Mouse (Mus musculus) kidney, adult 2 months (tissue): ENCODE results near the gene Kif21b. TPM values are rescaled to one million over a fixed set of nuclear protein-coding genes. Genes with fewer than 3 reads are reported as not detected.

Experiments used
- DNase-seq: peaks from one replicate; pipeline ENCODE4 v3.0.0; 2021
- H3K27ac ChIP-seq: fragments of 200-500 bp; 2 replicates; pipeline ENCODE4 v1.5.1; 2012; ENCODE audit warnings: low read depth, low read length, control low read depth, inconsistent platforms; ENCODE audit not compliant: insufficient read depth
- H3K27me3 ChIP-seq: fragments of 200-500 bp; replicated peaks from 2 replicates; pipeline ENCODE4 v1.6.1; 2012; ENCODE audit warnings: mild to moderate bottlenecking, moderate library complexity, low read length, inconsistent platforms; ENCODE audit not compliant: control insufficient read depth, insufficient read depth
- H3K36me3 ChIP-seq: fragments of 200-500 bp; 2 replicates; pipeline ENCODE4 v1.6.1; 2012; ENCODE audit warnings: mild to moderate bottlenecking, moderate library complexity, low read length, inconsistent platforms; ENCODE audit not compliant: control insufficient read depth, insufficient read depth
- H3K4me1 ChIP-seq: fragments of 200-500 bp; 2 replicates; pipeline ENCODE4 v1.6.1; 2011; ENCODE audit warnings: low read length; ENCODE audit not compliant: control insufficient read depth, insufficient read depth
- H3K4me3 ChIP-seq: fragments of 200-500 bp; 2 replicates; pipeline ENCODE4 v1.5.1; 2011; ENCODE audit warnings: mild to moderate bottlenecking, low read depth, low read length, control low read depth; ENCODE audit not compliant: insufficient read depth
- CTCF ChIP-seq: fragments of 200-500 bp; conservative IDR thresholded peaks from 2 replicates; pipeline ENCODE4 v1.5.1; 2011; ENCODE audit warnings: low read depth, mild to moderate bottlenecking, control low read depth, low read length, moderate library complexity, mixed read lengths; ENCODE audit not compliant: insufficient read depth, insufficient read length
- POLR2A ChIP-seq: fragments of 200-500 bp; IDR thresholded peaks from one replicate; pipeline ENCODE4 v1.6.1; 2011; ENCODE audit warnings: low read depth, low read length, control low read depth
- WGBS: fragments of 180-500 bp; shearing (Covaris S2); methylation state at CpG from one replicate; pipeline ENCODE4 v1.1.7; 2018; 5-methylcytosine and 5-hydroxymethylcytosine counted together
- polyA plus RNA-seq: library from polyadenylated mRNA; depleted of rRNA; stranded (reverse); fragments of >200 nt; gene quantifications from 2 replicates; pipeline ENCODE4 v1.2.3, GENCODE M21; 2012

Kif21b gene
- polyA plus RNA-seq, 1 experiment: 4.2 TPM

DNA sequence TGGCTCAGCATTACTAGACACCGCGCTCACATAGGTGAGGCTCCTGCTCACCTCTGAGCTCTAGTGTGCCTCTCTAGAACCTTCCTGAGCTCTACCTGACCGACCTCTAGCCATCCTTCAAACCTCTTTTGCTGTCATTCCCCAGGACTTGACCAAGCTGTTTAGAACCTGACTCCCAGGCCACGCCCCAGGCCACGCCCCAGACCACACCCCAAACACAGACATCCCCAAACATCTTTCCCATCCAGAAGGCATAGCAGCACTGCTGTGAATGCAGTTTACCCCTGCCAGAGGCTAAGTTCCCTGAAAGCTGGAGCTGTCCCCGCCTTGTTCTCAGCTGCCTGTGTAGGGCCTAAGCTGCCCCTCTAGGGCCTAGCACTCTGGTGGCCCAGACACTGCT is 10.4 kb upstream of the Kif21b start:
- no peaks in the 10 kb centered on the region for H3K36me3 ChIP-seq
- no peak overlapping the region for H3K4me3 ChIP-seq
- H3K4me1 ChIP-seq: no peaks in the 10 kb centered on the region
- no peak for DNase-seq
- H3K27ac ChIP-seq: no peak overlapping the region
- TF ChIP-seq POLR2A: no peak
- no peak for TF ChIP-seq CTCF
- H3K27me3 ChIP-seq: no peaks in the 10 kb centered on the region
- 70% methylated on average over 6 of the region's 6 CpGs for WGBS

DNA sequence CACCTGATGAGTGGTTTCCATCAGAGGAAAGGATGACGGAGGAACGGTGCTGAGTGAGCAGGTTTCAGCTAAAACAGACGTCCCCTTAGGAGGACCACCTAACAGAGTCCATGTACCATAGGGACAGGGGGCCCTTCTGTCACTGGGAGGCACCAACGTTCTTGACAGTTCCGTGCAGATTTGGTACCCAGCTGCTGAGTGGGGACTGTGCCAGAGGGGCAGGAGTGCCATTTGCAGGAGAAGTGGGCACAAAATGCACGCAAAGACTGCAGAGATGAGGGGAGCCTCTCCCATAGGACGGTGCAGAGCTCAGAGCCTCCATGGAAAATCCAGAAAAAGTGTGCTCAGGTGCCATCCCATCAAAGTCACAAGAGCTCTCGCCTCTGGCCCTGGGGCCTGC is 9.2 kb upstream of the Kif21b start:
- Histone ChIP-seq H3K27me3 (no peaks in the 10 kb centered on the region), H3K4me1 (no peaks in the 10 kb centered on the region), H3K27ac (no peak overlapping the region), H3K36me3 (no peaks in the 10 kb centered on the region), H3K4me3 (no peak overlapping the region)
- TF ChIP-seq CTCF: no peak
- TF ChIP-seq POLR2A: no peak
- DNase-seq: no peak
- WGBS: 95% methylated on average over 8 of the region's 8 CpGs

- H3K27ac ChIP-seq: no peak overlapping the region
- peak; percentile 61 for DNase-seq
- H3K4me1 ChIP-seq: no peaks in the 10 kb centered on the region
- no peak for TF ChIP-seq POLR2A
- no peak for TF ChIP-seq CTCF
- H3K4me3 ChIP-seq: no peak overlapping the region
- 72% methylated on average over 10 of the region's 10 CpGs for WGBS
- H3K27me3 ChIP-seq: no peaks in the 10 kb centered on the region
- no peaks in the 10 kb centered on the region for H3K36me3 ChIP-seq
Measured at GRCm38 (mm10) chr1:136126159-136126765, 4.9 kb upstream of the Kif21b start.

DNA sequence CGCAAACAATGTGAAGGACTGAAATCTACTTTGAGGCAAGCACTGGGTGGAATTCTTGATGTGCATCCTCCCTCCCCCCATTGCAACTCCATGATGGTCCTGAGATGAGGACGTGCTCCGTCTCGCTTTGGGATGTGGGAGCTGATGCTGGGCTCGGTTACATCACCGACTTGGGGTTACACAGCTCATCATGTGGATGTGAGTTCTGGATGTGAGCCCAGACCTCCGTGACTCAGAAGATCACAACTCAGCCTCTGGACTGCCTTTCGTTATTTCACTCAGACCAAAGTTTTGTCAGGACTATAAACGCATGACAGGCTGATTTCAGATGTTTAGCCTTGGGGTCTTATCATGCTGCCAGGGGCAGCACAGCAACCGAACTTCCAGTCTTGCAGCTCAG is 4.3 kb upstream of the Kif21b start:
- TF ChIP-seq CTCF (no peak), POLR2A (no peak)
- Histone ChIP-seq H3K4me1 (no peaks in the 10 kb centered on the region), H3K36me3 (no peaks in the 10 kb centered on the region), H3K27me3 (no peaks in the 10 kb centered on the region; the same call in 1 of the 2 replicates), H3K4me3 (no peak overlapping the region), H3K27ac (no peak overlapping the region)
- peak; percentile 72 for DNase-seq
- 50% methylated on average over 10 of the region's 10 CpGs for WGBS

- Histone ChIP-seq H3K27me3 (no peaks in the 10 kb centered on the region; the same call in 1 of the 2 replicates), H3K4me3 (no peak overlapping the region), H3K27ac (no peak overlapping the region), H3K4me1 (no peaks in the 10 kb centered on the region), H3K36me3 (no peaks in the 10 kb centered on the region)
- no peak for DNase-seq
- TF ChIP-seq CTCF (no peak), POLR2A (no peak)
- 61% methylated on average over 3 of the region's 3 CpGs for WGBS
Measured at GRCm38 (mm10) chr1:136127856-136128255, 3.3 kb upstream of the Kif21b start.

DNA sequence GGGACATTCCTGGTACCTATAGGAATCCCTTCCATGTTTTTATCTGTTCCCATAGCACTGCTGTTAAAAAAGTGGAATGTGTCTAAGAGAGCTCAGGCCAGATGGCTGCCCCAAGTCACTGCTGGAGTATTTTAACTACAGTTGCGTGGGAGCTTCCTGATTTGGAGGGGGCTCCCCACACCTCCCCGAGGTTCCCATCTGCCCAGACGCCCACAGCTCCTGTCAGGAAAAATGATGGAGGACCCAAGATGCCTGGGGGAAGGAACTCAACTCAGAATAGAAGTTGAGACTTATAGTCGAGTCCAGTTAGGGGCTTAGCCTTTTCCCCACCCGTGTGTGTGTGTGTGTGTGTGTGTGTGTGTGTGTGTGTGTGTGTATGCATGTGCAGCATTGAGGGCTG is 2.8 kb upstream of the Kif21b start:
- H3K4me1 ChIP-seq: no peaks in the 10 kb centered on the region
- H3K36me3 ChIP-seq: no peaks in the 10 kb centered on the region
- H3K27me3 ChIP-seq: no peaks in the 10 kb centered on the region; the same call in 1 of the 2 replicates
- 43% methylated on average over 5 of the region's 5 CpGs for WGBS
- no peak overlapping the region for H3K4me3 ChIP-seq
- no peak for DNase-seq
- H3K27ac ChIP-seq: no peak overlapping the region
- no peak for TF ChIP-seq POLR2A
- TF ChIP-seq CTCF: no peak

DNA sequence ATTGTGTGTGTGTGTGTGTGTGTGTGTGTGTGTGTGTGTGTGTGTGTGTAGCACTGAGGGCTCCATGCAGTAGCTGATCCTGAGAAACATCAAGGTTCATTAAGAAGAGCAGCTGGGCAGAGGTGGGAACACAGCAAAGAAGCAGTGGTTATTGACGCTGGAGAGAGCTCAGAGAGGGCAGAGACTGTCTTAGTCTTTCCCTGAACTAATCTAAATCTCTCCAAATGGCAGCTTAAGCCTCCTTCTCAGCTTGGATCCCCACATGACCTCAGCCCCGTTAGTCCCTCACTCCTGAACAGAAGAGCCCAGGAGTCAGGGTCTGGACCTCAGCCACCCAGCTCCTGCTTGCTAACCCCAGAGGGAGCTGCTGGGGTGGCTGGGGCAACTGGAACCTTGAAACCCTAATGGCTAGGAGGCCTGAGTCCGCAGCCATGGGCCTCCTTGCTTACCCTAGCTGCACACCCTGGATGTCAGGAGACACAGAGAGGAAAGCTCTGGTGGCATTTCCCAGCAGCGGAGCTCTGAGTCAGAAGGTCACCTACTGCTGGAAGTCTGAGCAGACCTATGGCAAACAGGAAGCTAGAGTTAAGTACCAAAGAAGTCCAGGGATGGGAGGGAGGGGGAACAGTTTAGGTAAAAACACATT is 2.1 kb upstream of the Kif21b start:
- no peaks in the 10 kb centered on the region for H3K4me1 ChIP-seq
- 69% methylated on average over 4 of the region's 4 CpGs for WGBS
- no peak for TF ChIP-seq CTCF
- no peak for TF ChIP-seq POLR2A
- H3K27ac ChIP-seq: no peak overlapping the region
- H3K36me3 ChIP-seq: no peaks in the 10 kb centered on the region
- H3K27me3 ChIP-seq: no peaks in the 10 kb centered on the region; the same call in 1 of the 2 replicates
- DNase-seq: no peak
- no peak overlapping the region for H3K4me3 ChIP-seq
